Mouse (Mus musculus) kidney, adult 2 months (tissue): ENCODE data around the gene Ccdc33. TPM values are rescaled to one million over a fixed set of nuclear protein-coding genes. Genes with fewer than 3 reads are reported as not detected.

ENCODE experiments used
- DNase-seq: peaks from one replicate; pipeline ENCODE4 v3.0.0; 2021
- H3K27ac ChIP-seq: fragments of 200-500 bp; 2 replicates; pipeline ENCODE4 v1.5.1; 2012; ENCODE audit warnings: low read depth, low read length, control low read depth, inconsistent platforms; ENCODE audit not compliant: insufficient read depth
- H3K27me3 ChIP-seq: fragments of 200-500 bp; replicated peaks from 2 replicates; pipeline ENCODE4 v1.6.1; 2012; ENCODE audit warnings: mild to moderate bottlenecking, moderate library complexity, low read length, inconsistent platforms; ENCODE audit not compliant: control insufficient read depth, insufficient read depth
- H3K36me3 ChIP-seq: fragments of 200-500 bp; 2 replicates; pipeline ENCODE4 v1.6.1; 2012; ENCODE audit warnings: mild to moderate bottlenecking, moderate library complexity, low read length, inconsistent platforms; ENCODE audit not compliant: control insufficient read depth, insufficient read depth
- H3K4me1 ChIP-seq: fragments of 200-500 bp; 2 replicates; pipeline ENCODE4 v1.6.1; 2011; ENCODE audit warnings: low read length; ENCODE audit not compliant: control insufficient read depth, insufficient read depth
- H3K4me3 ChIP-seq: fragments of 200-500 bp; 2 replicates; pipeline ENCODE4 v1.5.1; 2011; ENCODE audit warnings: mild to moderate bottlenecking, low read depth, low read length, control low read depth; ENCODE audit not compliant: insufficient read depth
- CTCF ChIP-seq: fragments of 200-500 bp; conservative IDR thresholded peaks from 2 replicates; pipeline ENCODE4 v1.5.1; 2011; ENCODE audit warnings: low read depth, mild to moderate bottlenecking, control low read depth, low read length, moderate library complexity, mixed read lengths; ENCODE audit not compliant: insufficient read depth, insufficient read length
- POLR2A ChIP-seq: fragments of 200-500 bp; IDR thresholded peaks from one replicate; pipeline ENCODE4 v1.6.1; 2011; ENCODE audit warnings: low read depth, low read length, control low read depth
- WGBS: fragments of 180-500 bp; shearing (Covaris S2); methylation state at CpG from one replicate; pipeline ENCODE4 v1.1.7; 2018; 5-methylcytosine and 5-hydroxymethylcytosine counted together
- polyA plus RNA-seq: library from polyadenylated mRNA; depleted of rRNA; stranded (reverse); fragments of >200 nt; gene quantifications from 2 replicates; pipeline ENCODE4 v1.2.3, GENCODE M21; 2012

Ccdc33 gene
- polyA plus RNA-seq, 1 experiment, result not detected

DNA sequence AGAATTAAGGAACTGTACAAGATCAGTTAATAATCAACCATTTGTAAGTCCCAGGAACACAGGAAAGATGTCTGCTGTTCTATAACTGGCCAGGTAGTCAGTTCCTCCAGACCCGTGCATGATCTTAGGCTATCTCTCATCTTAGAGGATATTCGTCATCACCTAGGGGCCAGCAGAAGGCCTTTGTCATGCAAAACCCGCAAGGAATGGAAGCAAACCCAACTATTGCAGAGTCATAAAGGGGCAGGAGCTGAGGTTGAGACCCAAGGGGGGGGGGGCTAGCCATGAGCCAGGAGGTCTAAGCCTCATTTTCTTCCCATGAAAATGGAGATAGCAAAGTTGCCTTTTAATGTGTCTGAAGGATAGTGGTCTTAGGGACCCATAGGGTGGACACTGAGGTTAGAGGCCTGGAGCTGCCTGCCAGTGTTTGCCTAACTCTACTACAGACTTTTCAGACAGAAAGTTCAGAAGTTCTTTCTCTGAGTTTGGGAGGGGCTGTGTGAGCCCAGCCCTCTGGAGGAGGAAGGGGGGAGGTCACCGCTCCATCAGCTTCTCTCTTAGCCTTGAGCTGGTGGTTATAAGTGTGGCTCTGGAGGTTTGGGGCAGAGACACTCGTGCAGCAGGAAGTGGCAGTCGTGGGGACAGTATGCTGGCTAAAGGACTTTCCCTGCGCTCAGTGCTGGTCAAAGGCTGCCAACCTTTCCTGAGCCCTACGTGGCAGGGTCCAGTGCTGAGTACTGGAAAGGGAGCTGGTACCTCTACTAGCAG is 104.0 kb downstream of the Ccdc33 start:
- Histone ChIP-seq H3K4me1 (0 out of 2 replicates have a peak, but pooled peaks cover 2% of the 10 kb centered on the region), H3K27ac (no peak overlapping the region), H3K27me3 (no peaks in the 10 kb centered on the region), H3K36me3 (no peaks in the 10 kb centered on the region), H3K4me3 (no peak overlapping the region)
- 55% methylated on average over 8 of the region's 8 CpGs for WGBS
- TF ChIP-seq CTCF, result no peak
- DNase-seq, result no peak

DNA sequence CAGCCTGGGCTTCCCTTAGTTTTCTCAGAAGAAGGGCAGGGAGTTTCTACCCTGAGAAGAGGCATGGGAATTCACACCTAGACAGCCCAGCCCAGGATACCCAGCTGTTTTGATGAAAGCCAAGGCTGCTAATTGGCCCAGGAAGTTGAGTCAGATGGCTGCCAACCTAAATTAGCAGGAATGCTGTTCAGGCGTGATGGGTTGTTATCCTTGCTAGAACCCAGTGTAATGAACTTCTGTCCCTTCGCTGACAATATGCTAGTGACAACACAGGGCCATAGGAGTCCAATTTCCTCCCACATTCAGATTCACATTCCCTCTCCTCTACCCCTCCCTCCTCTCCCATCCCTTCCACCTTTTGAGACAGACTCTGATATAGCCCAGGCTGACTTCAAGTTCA is 105.7 kb downstream of the Ccdc33 start:
- 66% methylated on average over 2 of the region's 2 CpGs for WGBS

DNA sequence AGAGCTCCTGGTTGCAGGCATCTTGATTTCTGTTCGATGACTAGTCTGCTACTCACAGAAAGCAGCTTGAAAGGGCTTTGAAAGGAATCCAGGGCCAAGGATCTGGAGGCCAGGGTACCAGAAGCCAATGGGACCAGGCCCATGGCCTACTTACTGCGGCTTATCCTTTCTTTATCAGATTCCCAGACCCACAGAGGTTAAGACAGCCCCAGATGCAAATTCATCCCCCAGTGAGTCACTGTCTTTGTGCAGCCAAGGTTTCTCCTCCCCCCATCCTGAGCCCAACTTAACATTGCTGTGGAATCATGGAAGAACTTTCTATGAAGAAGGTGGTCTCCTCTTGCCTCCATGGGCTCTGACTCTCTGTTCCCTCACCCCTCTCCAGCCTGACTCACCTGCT is 106.1 kb downstream of the Ccdc33 start:
- no peak for DNase-seq
- 80% methylated on average over 2 of the region's 2 CpGs for WGBS
- TF ChIP-seq CTCF (no peak), POLR2A (no peak)
- Histone ChIP-seq H3K4me1 (0 out of 2 replicates have a peak, but pooled peaks cover 2% of the 10 kb centered on the region), H3K27me3 (no peaks in the 10 kb centered on the region), H3K27ac (no peak overlapping the region), H3K4me3 (no peak overlapping the region), H3K36me3 (no peaks in the 10 kb centered on the region)

More for the DNA sequence above, 105.7 kb downstream of the Ccdc33 start:
- Histone ChIP-seq H3K36me3 (no peaks in the 10 kb centered on the region), H3K4me1 (0 out of 2 replicates have a peak, but pooled peaks cover 2% of the 10 kb centered on the region), H3K27ac (no peak overlapping the region), H3K4me3 (no peak overlapping the region), H3K27me3 (no peaks in the 10 kb centered on the region)
- TF ChIP-seq POLR2A, result no peak
- TF ChIP-seq CTCF, result no peak
- no peak for DNase-seq

DNA sequence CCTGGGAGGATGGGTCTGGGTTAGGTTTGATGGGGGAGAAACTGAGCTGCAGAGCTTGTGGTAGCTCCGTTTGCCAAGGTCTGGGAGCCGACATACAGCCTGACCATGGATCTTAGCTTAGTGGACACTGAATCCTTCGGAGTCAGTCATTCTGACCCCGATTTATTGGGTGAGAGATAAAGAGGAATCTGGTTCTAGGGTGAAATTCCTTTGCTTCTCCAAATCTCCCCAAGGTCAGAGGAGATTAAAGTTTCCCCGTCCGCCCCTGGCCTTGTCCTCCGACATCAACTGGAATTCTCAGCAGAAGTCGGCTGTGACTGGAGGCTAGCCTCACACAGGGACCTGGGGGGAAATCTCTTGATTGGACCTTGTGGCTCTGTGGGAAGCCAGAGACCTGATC is 107.1 kb downstream of the Ccdc33 start:
- TF ChIP-seq POLR2A (no peak), CTCF (no peak)
- Histone ChIP-seq H3K27ac (no peak overlapping the region), H3K27me3 (no peaks in the 10 kb centered on the region), H3K36me3 (no peaks in the 10 kb centered on the region), H3K4me1 (0 out of 2 replicates have a peak, but pooled peaks cover 2% of the 10 kb centered on the region), H3K4me3 (no peak overlapping the region)
- 60% methylated on average over 8 of the region's 8 CpGs for WGBS
- no peak for DNase-seq

DNA sequence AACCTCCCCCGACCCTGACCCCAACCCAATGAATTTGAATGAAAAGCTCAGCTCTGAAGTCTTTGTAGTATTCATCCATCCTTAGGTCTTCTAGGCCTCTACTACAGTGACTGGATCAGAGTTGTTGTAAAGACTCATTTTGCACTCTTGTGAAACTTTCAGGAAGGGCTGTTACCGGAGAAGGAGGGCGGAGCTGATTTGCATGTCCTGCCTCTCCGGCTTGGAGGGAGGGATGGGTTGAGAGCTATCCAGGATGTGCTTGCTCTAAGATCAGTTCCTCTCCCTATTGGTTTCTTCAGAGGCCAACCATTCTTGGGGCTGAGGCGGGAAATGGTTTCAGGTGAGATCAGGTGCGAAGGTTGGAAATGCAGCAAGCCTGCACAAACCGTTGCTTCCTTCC is 107.6 kb downstream of the Ccdc33 start:
- DNase-seq, result no peak

DNA sequence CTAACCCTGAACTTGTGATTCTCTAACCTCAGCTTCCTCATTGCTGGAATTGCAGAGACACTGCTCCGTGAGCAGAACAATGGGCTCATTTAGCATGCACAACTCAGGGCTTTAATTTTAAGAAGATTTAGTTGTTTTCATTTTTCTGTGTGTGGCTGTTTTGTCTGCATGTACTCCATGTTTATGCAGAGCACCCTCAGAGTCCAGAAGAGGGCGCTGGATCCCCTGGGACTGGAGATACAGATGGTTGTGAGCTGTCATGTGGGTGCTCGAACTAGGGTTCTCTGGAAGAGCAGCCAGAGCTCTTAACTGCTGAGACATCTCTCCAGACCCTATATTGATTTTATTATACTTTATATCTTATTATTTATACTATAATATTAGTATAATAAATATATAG is 109.0 kb downstream of the Ccdc33 start:
- no peak for TF ChIP-seq POLR2A
- TF ChIP-seq CTCF, result no peak
- no peak overlapping the region for H3K27ac ChIP-seq
- no peak overlapping the region for H3K4me3 ChIP-seq
- H3K4me1 ChIP-seq, result 0 out of 2 replicates have a peak, but pooled peaks cover 2% of the 10 kb centered on the region
- H3K27me3 ChIP-seq, result no peaks in the 10 kb centered on the region
- no peaks in the 10 kb centered on the region for H3K36me3 ChIP-seq
- WGBS, result 72% methylated on average over 3 of the region's 3 CpGs
- DNase-seq, result no peak

More for the DNA sequence above, 107.6 kb downstream of the Ccdc33 start:
- no peaks in the 10 kb centered on the region for H3K36me3 ChIP-seq
- H3K4me1 ChIP-seq, result 0 out of 2 replicates have a peak, but pooled peaks cover 2% of the 10 kb centered on the region
- H3K27me3 ChIP-seq, result no peaks in the 10 kb centered on the region
- no peak overlapping the region for H3K27ac ChIP-seq
- 42% methylated on average over 7 of the region's 7 CpGs for WGBS
- H3K4me3 ChIP-seq, result no peak overlapping the region
- TF ChIP-seq POLR2A, result no peak
- no peak for TF ChIP-seq CTCF

DNA sequence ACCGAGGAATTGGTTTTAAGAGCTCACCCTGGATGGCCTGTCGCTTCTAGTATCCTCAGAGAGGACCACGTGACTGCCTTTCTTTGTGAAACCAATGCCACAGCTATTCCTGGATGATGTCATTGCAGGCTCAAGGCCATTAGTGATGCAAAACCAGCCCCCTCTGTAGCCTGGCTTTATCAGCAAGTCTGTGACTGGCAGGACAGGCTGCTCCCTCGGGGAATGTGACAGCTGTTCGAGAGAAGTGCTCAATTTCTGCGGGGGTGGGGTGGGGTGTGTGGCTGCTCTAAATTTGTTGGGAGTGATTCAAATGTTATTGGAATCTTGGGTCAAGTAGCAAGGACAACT is 109.6 kb downstream of the Ccdc33 start:
- Histone ChIP-seq H3K4me1 (no peaks in the 10 kb centered on the region), H3K4me3 (no peak overlapping the region), H3K27me3 (no peaks in the 10 kb centered on the region), H3K27ac (no peak overlapping the region), H3K36me3 (no peaks in the 10 kb centered on the region)
- TF ChIP-seq CTCF (no peak), POLR2A (no peak)
- 18% methylated on average over 6 of the region's 6 CpGs for WGBS
- no peak for DNase-seq
